Mouse (Mus musculus): ENCODE data around the gene Ptprk.

Gene Ptprk

DNA sequence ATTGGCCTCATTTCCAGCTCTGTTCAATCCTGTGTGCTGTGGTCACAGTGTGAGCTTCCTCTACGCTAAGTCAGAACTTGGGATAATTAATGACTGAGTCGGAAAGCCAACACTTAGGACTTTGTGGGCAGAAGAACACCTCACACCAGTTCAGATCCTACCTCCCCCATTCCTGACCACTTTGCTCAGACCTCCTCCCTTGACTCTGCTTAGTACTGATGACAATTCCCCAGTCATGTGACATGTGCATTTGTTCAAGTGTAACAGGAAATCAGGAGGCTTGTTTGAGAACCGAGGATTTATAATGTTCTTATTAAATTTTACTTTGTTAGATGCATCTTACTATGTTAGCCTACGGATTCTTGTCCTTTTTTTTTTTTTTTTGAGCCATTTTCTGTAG lies 224.6 kb downstream of the Ptprk start:
- no peak for DNase-seq (ENCODE audit: low spot score)

DNA sequence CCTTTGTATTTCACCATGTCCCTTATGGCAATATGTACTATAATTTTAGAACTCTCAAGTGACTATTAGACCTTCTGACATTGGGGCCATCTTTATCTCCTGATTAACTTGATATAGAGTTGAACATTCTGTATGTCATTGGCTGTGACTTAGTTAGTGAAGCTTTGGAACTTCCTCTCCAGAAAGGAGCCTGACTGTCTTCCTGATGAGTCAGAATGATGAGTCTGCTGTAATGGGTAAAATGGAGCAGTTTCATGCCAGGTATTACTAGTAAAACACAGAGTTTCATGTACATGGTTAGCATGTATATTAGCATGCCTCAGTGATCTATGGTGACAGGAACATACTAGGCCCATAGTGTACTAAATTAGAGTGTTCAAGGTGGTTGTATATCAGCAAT lies 229.2 kb downstream of the Ptprk start:
- DNase-seq (ENCODE audit: low spot score): no peak

DNA sequence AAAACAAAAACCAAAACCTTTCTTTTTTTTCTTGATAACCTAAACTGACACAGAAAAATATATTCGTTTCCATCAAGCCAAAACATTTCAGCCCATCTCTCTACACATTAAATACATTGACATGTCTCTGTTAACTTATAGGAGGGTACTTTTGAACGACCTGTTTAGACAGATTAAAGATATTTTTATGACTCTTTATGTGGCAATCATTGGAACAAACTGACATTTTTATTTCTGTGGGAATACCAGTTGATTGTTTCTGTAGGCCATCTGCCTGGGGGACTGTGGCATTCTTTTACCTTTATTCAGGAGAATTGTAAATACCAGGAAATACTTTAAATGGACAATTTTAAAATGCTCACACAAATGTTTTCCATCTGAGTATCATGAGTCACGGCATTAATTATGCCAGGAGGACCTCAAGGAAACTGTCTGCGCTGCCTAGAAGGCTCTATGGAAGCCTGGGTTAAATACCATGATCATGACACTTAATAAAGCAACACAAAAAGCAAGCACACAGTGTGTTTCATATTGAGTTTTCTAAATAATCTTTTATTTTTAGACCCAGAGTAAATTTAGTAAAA lies 229.8 kb downstream of the Ptprk start:
- DNase-seq (ENCODE audit: low spot score): no peak

DNA sequence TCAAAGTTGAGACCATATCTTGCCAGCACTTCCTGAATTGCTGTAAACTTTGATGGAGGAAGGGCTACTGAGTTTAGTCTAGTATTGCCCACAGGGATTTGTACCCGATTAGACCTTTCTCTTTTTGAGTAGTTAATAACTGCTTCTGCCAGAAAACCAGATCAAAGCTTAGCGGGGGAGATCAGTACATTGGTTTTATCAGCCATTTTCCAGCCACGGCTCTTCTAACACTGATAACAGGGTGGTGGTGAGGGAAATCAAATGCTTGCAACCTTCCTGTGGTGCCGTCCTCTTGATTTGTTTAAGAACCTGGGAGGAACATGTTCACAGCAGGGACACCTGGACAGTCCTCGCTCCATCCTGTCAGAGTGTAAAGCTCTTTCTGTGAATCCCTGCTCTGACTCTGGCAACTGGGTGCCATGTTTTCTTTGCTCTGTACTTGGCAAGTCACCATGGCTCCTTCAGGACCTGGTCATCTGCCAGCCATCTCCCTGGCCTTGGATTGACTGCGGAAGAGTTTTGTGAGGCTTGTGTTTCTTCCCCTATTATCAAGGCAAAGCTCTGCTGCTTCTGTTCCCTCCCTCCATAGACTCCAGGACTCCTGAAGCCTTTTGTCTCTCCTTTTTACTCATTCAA lies 231.9 kb downstream of the Ptprk start:
- peak; percentile 59 for DNase-seq (ENCODE audit: low spot score)

DNA sequence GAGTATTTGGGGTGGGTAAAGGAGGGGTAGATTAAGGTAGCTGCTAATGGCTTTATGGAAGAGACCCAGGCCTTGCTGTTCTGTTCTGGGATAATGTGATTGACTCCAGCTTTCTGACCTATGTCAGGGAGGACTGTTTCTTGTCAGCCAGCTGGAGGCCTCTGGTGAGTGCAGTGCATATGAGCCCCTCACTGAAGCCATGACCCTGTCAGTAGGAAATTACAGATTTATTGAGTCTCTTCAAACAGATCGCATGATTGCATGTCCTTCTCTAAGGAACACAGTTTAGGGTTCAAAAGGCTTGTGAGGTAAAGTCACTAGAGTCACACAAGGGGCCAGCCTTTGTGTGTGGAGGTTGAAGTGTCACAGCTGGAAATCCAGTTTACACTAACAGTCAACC lies 236.7 kb downstream of the Ptprk start:
- DNase-seq (ENCODE audit: low spot score): no peak

DNA sequence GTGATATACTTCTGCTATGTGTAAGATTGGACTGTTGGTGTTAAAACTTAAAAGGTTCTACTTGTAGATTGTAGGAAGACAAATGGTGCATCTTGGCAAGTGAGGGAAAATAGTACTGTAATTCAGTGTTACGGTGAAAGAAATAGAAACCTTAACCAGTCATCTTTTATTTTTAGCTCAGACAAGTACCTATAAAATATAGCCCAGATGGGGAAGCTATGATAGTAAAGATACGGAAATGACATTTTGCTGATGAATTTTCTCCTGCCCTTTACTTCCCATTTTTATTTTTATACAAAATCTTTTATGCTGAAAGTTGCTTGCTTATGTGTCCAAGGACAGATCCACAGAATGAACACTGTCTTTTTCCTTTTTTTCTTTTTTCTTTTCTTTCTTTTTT lies 248.4 kb downstream of the Ptprk start:
- DNase-seq (ENCODE audit: low spot score): no peak

DNA sequence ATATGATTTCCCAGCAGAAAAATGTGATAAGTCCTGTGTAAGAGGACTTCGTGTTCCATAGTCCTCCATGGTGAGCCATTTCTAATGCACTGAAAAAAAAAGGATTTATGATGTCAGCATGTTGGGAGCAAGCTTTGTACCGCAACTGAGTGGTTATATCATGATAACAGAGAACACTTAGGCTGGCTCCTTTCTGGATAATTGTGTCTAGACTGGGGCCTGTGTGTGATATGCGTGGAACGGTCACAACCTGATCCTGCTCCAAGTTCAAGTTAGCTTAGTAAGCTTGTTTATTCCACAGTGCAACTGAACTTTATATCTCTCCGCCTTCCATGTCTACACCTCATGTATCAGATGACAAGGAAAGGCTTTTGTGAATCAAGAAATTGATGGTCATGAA lies 260.6 kb downstream of the Ptprk start:
- DNase-seq (ENCODE audit: low spot score): no peak

DNA sequence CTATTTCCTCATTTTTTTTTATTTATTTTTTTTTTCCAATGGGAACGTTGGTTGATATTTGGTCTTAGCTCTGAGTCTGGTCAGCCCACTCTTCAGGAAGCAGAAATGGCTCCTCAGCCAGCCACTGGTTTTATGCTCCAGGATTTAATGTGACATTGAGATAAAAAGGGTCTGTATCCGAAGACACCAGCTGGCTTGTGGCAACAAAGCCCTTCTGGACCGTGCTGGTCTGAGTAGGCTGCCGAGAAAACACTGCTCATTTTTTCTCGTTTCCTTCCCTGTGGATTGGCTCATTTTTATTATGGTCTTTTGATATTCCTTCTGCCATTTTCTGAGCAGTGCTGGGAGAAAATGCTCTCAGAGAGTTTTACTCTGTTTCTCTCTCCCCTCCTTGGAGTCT lies 263.9 kb downstream of the Ptprk start:
- no peak for DNase-seq (ENCODE audit: low spot score)

DNA sequence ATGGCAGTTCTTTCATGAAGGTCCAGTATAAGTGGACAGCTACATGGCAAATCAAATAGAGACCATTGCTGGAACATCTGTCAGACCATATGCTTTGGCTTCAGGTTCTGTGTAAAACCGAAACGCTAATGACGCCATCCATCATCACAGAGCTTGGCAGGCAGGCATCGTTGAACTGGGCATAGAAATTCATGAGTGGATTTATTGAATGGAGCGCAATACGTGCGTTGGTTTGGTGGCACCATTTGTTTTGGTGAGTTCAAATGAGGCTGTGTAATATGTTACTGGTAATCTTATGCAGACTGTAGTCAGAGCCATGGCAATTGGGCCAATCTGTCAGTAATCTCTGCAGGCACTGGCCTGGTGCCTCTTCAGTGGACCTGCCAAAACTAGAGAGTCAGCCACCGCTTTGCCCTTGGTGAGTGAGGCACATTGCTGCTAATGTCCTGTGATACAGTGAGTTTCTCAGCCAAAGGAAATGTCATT lies 270.6 kb downstream of the Ptprk start:
- DNase-seq (ENCODE audit: low spot score): no peak

DNA sequence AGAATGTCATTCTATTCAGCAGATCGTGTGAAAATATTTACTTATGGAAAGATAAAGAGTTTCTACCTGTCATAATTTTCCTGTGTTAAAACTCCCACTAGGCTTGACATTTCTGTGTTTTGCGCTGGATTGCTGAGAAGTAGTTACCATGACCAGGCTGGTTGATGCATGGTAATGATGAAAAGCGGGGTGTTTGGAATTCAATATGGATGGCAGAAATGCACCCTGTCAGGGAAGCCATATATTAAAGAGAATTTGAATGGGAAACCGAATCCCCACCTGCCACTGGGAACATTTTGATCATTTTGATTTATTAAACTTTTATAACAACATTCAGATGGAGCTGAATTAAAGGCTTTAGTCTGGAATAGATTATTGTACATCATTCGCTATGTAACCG lies 290.7 kb downstream of the Ptprk start:
- DNase-seq (ENCODE audit: low spot score): no peak

DNA sequence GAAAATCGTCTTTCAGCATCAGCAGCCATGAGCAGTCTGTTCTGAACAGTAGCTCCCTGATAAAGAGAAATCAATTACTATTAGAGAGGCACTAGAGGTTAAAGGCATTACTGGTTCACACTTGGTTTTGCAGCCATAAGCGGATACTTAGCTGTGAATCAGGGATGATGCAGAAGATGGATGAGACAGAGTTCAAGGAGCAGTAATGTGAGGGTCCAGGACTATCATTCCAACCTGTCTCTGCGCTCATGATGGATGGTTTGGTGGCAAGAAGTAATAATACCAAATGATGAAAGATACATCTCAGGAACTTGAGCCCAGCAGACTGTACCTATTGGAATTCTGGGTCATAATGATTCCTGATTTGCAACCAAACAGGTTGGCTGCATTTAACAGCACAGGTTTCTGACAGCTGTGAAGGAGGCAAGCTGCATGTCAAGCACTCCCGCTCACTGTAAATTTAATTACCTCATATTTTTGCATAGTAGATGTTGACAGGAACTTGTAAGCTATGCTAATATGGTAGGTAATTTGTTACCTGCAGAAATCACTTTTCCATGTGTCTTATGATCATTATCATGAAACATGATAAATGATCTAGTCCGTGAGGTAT lies 291.6 kb downstream of the Ptprk start:
- no peak for DNase-seq (ENCODE audit: low spot score)

DNA sequence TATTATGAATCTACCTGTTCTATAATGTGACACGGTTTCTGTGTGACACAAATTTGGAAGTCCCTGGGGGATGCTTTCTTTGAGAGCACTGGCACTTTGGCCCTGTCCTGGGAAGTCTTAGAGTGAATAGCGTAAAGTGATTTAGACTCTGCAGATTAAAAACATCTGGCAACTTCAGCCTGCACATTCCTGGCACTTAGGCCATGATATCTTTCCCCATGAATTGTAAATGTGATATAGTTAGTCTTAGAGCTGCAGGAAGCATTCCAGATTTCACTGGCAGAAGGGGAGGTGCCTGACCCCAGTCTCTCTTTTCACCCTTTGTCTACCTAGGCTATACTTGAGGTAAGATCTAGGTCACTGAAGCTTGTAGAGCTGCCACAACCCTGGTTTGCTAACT lies 295.2 kb downstream of the Ptprk start:
- DNase-seq (ENCODE audit: low spot score): no peak

DNA sequence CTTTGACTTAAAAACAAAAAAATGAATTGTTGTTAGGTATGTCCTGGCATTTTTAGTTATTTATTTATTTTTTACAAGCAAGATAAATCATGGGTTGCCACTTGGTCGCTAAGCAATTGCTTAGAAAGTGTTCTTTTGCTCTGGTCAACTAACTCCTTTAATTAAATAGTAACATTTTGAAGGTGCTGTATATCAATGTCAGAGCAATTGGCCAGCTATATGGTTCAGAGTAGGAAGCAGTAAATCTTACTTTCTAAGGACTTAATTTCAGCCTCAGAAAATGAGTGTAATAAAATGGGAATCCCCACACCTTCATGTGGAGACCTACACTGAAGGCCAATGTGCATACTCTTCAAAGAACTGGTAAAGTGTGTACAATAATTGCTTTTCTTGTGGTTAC lies 300.3 kb downstream of the Ptprk start:
- DNase-seq (ENCODE audit: low spot score): no peak

DNA sequence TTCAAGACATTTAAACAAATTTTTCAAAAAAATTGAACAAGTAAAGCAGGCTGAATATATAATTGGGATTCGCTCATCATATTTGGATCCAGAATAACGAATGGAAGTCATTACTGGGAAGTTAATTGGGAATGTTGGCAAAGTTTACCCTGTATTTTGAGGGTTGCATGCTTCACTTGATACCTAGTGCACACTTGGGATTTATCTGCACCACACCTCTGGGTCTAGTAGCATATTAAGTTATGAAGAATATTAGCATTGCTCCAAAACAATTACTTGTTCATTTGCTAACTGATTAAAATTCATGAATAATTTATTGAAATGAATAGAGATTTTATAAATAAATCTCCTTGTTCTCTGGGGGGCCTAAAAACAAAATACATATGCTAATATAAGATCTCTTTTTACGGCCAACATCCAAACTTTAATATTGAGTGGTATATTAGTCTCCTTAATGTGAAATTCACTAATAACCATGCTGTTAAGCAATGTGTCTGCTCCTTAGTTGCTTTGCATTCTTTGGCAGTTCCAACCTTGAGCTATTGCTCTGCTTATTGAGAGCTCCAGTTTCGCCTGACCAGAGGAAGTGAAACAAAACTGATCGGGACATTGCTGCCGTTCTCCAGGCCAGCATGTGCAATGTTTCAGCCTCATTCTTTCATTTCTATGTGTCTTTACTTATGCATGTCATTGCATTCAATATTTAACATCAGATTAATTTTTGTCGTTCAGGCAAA lies 305.3 kb downstream of the Ptprk start:
- no peak for DNase-seq (ENCODE audit: low spot score)

DNA sequence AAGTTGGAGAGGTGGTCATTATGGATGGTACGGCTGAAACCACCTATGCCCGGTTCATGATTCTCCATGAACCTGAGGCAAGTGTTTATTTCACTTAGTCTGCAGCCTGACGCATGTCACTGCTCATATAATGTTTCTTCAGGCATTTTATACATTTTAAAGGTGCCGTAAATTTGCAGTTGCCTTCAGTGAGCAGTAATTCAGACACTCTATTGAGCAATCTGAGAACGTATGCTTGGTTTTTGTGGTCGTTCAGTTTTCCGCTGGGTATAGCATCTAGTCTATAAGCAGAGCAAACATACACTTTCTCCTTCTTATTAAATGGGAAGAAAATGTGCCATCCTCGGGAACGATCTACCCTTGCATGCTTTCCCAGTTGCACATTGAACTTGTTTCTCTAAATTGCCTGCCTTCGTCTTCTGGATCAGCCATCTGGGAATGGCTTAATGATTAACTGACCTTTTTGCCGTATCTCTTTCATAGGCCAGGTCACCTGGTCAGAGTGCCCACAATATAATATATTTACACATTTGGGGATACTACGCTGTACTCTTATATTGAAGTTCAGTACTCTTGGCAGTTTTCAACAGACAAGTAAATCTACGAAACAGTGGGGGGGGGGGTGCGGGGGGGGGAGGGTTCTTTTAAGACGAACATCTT lies 313.1 kb downstream of the Ptprk start:
- DNase-seq (ENCODE audit: low spot score): no peak

DNA sequence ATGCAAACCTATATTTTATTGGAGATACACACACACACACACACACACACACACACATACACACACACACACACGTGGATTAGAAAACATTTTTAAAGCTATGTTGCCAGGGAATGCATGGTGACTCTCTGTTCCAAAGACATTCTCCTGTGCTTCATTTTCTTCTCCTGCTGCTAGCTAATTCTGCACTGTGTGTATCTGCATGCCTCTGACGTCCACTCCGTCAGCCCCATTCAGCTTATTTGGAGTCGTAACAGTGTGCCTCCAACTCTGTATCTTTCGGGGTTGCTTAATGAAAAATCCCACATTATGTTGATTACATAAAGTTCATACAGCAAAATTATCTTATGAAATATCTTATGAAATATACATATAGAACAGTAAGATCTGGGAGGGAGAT lies 316.5 kb downstream of the Ptprk start:
- DNase-seq (ENCODE audit: low spot score): no peak

DNA sequence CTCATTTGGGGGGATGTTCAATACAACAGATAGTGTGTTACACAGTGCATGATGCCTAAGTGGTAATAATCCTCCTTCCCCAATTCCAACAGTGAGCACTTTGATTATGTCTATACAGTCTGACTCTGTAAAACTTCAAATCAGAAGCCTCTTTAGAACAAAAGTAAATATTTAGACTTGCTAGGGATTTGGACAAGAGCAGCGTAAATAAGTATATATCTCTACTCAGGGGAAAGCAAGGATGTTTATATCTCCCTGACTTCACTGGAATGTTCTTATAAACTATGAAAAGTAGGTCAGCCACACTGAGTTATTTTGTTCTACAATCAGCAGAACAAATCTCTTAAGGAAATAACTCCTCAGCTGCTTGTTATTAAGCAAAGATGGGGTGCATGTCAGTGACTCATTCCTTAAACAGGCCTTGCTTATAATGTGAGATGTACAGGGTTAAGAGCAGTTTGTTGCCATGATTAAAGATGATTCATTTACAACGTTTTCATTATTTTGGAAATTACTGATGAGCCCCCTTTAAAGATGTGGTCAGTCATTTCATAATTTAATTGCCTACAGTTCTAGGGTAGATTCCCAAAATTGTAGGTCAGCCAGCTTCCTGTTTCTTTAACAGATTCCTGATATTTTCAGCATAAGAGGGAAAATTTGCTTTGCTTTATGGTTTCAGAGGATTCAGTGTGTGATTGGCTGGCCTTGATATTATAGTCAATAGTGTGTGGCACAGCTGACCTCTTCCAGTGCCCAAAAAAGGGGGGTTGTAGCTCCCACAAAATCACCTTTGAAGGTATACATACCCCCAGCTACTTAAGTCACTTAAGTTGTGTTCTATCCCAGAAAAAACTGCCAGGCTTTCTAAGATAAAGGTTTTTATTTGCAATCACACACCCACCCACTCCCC lies 321.2 kb downstream of the Ptprk start:
- no peak for DNase-seq (ENCODE audit: low spot score)

DNA sequence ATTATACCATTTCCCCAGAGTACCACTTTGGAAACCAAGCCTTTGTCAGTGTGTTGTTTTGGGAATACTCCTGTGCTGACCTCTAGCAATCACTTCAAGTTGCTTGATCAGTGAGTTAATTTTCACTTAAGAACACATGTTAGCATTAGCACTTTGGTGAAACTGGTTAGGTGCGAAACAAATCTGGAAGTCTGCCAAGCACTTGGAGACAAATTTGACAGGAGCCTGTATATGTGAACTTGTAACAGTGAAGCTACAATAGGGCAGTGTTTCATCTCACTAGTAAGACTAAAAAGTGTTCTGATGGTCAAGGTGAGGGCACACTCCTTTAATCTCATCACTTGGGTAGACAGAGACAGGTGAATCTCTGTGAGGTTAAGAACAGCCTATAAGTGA lies 321.9 kb downstream of the Ptprk start:
- no peak for DNase-seq (ENCODE audit: low spot score)

DNA sequence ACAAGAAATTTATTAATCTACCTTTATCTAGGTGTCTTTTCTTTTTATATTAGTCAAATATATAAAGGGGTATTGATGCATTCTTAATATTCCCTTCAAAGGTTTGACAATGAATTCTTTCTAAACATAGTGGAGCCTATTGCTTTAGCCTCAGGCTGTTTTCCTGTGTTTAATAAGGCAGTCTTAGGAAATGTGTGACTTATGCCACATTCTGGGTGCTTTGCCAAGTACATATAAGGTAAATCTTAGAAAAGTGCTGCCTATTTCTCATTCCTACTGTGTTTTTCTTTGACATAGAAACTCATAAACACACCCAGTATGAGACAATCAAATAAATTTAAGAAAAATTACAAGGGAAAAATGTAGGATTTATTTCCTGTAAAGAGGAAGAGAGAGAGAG lies 327.2 kb downstream of the Ptprk start:
- DNase-seq (ENCODE audit: low spot score): no peak

DNA sequence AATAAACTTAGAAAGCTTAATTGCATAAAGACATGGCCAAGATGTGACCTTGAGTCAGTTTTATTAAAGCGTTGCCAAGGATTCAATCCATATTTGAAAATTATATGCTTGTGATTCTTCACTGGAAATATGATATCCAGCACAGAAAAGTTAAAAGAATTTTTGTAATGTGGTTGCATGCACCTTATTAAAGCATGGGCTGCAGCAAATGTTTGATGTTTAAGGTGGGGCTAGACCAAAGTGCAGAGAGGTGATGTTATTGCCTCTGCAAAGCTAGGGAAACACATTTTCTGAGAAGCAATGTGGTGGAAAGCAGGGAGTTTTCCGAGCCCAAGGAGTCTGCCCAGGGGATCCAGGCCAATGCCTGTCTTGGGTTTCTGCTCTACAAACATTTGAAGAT lies 334.4 kb downstream of the Ptprk start:
- DNase-seq (ENCODE audit: low spot score): no peak

DNA sequence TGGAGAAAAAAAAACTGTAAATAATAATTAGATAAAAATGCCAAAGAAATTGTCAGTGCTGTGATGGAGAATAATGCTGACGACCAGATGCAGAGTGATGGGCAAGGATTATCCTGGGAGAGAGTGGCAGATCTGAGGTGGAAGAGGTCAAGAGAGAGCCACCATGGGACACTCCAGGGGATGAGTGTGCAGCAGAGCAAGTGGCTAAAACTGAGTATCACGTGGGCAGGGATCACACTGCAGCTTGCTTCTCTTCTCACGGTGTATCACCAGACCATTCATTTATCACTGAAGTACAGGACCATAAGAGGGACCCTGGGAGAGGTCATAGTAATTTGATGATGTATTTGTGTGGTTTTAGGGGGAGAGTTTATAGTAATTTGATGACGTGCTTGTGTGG lies 340.2 kb downstream of the Ptprk start:
- DNase-seq (ENCODE audit: low spot score): no peak

DNA sequence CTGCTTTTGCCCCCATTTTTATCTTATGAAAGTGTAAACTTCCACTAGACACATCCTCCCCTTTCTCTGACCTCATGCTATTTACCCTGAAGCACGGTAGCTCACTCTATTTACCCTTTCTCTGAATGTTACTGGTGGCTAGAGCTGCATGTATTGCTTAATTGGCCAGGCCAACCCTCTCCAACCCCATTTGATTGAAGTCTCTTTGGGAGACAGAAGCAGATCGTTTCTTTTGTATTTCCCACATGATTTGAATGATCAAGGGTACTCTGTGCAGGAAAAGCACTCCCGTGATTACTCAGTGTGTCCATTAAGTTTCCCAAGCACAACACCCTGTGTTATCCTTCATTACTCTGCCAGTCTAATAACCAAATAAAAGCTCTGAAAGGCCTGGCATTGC lies 348.0 kb downstream of the Ptprk start:
- DNase-seq (ENCODE audit: low spot score): no peak
